Mouse (Mus musculus) fibroblast of lung, adult 2 months (primary cell): ENCODE data around the gene Brca1.
"Not testable (repeated sequence)": the region's sequence is repeated elsewhere in the genome, so short reads cannot be mapped to it uniquely, and the experiment has no call there.

ENCODE experiments used
- DNase-seq: peaks from one replicate; pipeline ENCODE4 v3.0.0-alpha.2; 2011; ENCODE audit warnings: low read depth

Brca1 gene

GRCm38 (mm10) chr11:101470206-101470605 lies 81.5 kb downstream of the Brca1 start:
- no peak for DNase-seq

DNA sequence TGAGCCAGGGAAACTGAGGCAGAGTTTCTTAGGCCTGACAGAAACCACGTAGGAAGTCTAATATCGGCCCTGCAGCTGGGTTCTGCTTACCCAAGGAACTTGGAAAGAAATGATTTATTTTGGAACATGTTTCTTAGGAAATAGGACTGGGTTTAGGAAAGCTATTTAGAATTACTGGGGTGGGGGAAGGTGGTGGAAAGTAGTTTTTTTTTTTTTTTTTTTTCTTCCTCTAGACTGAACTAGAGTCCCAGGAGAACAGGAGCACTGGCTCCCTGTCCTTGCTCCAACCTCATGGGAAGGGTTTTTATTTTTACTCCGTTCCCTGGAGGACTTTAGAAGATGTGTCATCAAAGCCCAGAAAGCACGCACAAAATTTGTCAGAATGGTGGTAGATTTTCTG lies 82.6 kb downstream of the Brca1 start:
- DNase-seq = no peak

DNA sequence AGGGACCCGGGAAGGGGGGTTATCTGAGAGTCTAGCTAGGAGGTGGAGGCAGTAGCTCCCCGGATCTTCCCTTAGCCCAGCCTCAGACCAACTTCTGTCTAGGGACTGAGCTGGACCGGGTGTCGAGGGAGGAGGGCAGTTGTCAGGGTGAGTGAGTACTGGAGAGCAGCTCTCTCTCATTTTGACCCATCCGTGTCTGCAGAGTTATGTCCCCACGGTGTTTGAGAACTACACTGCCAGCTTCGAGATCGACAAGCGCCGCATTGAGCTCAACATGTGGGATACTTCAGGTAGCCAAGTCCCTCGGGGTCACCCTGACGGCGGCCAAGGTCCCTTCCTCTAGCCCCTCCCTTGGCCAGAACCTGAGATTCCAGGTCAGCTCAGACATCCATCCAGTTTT lies 83.0 kb downstream of the Brca1 start:
- no peak for DNase-seq

GRCm38 (mm10) chr11:101468263-101468688 lies 83.5 kb downstream of the Brca1 start:
- no peak for DNase-seq

- peak; percentile 69 for DNase-seq
Observed at GRCm38 (mm10) chr11:101467477-101468262, 84.1 kb downstream of the Brca1 start.

DNA sequence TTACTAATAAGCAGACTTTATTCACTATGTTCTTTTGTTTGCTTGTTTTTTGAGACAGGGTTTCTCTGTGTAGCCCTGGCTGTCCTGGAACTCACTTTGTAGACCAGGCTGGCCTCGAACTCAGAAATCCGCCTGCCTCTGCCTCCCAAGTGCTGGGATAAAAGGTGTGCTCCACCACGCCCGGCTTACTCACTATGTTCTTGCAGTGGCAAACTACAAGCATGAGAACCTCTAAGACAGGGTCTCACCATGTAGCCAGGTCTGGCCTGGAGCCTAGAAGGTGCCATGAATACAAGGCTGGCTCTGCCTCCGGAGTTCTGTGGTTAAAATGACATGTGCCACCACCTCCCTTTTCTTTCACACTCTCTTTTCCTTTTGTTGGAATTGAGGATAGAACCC lies 85.2 kb downstream of the Brca1 start:
- not testable (repeated sequence) for DNase-seq

DNA sequence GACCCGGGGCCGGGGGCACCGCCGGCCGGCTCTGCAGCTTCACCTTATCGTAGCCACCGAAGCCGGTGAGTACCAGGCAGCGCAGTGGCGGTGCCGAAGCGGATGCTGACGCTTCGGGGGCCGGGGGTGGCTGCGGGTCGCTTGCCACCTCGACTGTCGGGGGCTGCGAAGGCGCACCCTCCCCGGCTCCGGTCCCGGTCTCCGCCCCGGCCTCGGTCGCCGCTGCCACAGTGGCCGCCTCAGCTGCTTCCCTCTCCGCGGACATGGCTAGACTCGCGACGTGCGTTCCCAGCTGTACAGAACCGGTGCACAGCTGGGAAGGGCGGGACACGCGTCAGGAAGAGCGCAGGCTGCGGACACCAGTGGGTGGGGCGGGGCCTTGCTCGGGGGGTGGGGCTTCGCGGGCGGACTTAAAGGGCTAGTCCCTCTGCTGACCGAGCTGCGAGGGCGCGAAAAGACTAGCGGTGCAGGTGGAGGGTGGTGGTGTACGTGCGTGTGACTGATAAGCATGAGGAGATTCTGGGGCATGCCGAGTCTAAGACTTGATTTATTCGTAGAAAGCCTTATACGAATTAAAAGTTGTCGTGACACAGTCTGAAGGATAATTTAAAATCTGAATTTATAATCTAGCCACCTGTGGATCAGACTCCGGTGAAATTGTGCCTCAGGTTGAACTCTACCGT lies 85.7 kb downstream of the Brca1 start, which contains the start of gene Vat1:
Gene Vat1 (minus strand): TSS at position 362 of the 683 bp plus-strand sequence.
- DNase-seq = no peak

- peak; percentile 83 for DNase-seq
Observed at GRCm38 (mm10) chr11:101465101-101465868, 86.5 kb downstream of the Brca1 start.

- no peak for DNase-seq
Observed at GRCm38 (mm10) chr11:101464211-101465100, 87.3 kb downstream of the Brca1 start, which contains the start of gene Rnd2. Rnd2 (plus strand) TSS chr11:101464999.

- DNase-seq = no peak
Observed at GRCm38 (mm10) chr11:101462583-101463440, 88.9 kb downstream of the Brca1 start.

DNA sequence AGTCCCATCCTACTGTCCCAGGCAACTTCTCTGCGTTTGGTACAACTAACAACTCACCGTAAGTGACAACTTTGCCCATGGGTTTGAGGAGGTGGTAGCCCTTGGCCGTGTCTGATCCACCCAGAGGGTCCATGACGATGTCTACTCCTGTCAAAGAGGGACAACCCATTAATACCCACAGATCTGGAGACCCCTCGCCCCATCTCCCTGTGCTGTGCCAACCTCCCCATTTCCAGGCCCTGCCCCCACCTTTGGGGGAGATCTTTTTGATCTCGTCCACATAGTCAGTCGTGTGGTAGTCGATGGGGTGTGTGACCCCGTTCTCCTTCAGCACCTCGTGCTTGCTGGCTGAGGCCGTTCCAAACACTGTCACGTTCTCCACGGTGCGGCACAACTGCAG lies 89.6 kb downstream of the Brca1 start:
- no peak for DNase-seq

- no peak for DNase-seq
Observed at GRCm38 (mm10) chr11:101460321-101460720, 91.4 kb downstream of the Brca1 start.

DNA sequence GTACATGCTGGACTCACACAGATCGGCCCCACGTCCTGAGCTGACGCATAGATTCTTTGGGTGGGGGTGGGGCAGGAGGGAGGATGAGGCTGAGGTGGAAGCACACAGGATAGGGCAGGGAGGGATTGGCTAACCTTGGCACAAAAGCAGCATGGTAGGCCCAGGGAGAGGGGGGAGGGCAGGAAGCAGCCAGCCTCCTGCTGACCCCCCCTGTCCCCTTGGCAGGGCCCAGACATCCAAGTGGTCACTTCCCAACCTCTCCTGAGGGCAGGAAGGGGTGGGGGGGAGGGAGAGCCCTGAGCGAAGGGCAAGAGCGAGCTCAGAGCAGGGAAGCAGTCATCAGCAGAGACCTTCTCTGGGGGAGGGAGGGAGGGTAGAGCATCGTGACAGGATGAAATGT lies 92.0 kb downstream of the Brca1 start:
- no peak for DNase-seq

- DNase-seq = no peak
Observed at GRCm38 (mm10) chr11:101458217-101458616, 93.5 kb downstream of the Brca1 start.

- DNase-seq = no peak
Observed at GRCm38 (mm10) chr11:101457631-101458030, 94.1 kb downstream of the Brca1 start.

- DNase-seq = no peak
Observed at GRCm38 (mm10) chr11:101455627-101456026, 96.1 kb downstream of the Brca1 start.

DNA sequence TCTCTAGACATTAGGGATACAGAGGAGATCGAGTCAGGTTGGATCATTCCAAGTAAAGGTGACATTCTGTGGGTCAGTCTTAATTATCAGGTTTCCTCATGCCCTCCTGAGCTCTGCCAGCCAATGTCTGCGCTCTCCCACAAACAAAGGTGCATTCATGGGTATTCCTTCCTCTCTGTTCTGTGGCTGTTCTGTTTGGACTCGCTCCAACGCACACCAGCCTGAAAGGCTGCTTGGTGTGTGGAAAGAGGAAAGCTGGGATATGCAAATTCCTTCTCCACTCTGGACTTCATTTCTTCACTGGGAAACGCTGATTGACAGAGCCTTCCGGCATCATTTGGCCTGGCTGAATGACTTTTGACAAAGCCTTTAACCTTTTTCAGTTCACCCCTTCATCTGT lies 97.1 kb downstream of the Brca1 start:
- no peak for DNase-seq

DNA sequence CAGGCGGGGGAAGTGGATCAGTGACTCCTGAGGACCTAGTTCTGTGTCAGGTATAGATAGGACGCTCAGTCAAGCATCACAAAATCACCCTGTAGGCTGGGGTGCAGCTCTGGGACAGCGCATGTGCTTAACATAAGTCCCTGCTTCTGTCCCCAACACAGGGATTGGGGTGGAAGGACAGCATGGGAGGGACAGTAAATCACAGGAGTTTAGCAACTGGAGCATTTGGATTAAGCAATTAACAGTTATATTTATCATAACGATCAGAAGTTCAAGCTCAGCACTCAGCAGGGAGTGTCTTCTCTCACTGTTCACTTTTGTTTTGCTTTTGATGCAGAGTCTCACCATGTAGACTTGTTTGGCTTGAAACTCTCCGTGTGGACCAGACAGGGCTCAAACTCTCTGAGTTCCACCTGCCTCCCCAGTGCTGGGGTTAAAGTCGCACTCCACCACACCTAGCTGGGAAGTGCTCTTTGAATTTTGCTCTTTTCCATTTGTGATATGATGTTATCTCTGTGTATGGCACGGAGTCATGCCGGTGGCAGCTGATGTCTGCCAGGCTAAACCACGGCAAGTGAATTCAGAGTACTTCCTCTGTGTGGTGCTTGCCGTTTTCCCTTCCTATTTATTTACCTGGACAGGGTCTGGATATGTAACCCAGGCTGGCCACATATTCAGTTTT lies 99.5 kb downstream of the Brca1 start:
- DNase-seq = no peak

DNA sequence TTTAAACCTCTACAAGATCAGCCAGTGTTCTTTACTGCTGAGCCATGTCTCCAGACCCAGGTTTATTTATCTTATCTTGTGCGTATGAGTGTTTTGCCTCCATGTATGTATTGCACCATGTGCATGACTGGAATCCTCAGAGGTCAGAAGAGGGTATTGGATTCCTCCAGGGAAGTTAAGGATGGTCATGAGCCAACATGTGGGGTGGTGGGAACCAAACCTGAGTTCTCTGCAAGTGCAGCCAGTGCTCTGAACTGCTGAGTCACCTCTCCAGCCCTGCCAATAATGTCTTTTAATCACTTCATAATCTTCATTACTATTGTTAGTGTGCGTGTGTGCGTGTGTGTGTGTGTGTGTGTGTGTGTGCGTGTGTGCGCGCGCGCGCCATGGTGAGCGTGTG lies 100.2 kb downstream of the Brca1 start:
- no peak for DNase-seq

GRCm38 (mm10) chr11:101450394-101450793 lies 101.4 kb downstream of the Brca1 start:
- no peak for DNase-seq
